Mouse (Mus musculus) stomach, embryonic 14.5 days (tissue): Measurements from ENCODE around the gene Mttp. TPM values are rescaled to one million over a fixed set of nuclear protein-coding genes. Genes with fewer than 3 reads are reported as not detected.

Experiments
- ATAC-seq: fragments of 200-750 bp; cut with Nextera tagmentation; 2 replicates; pipeline ENCODE4 v1.8.0; 2017; ENCODE audit warnings: low read depth, moderate TSS enrichment; ENCODE audit not compliant: insufficient number of reproducible peaks, insufficient read depth, low FRiP score
- H3K27ac ChIP-seq: fragments of 300-500 bp; sonication (generic); 2 replicates; pipeline ENCODE4 v1.5.1; 2014; ENCODE audit warnings: mild to moderate bottlenecking, low read length, moderate library complexity, mixed read lengths
- H3K27me3 ChIP-seq: fragments of 300-500 bp; sonication (generic); 2 replicates; pipeline ENCODE4 v1.6.1; 2014; ENCODE audit warnings: low read length, control low read depth, mixed read lengths; ENCODE audit not compliant: control insufficient read depth, insufficient read depth
- H3K36me3 ChIP-seq: fragments of 300-500 bp; sonication (generic); 2 replicates; pipeline ENCODE4 v1.6.1; 2014; ENCODE audit warnings: mild to moderate bottlenecking, control low read depth, low read length, moderate library complexity, mixed read lengths; ENCODE audit not compliant: control insufficient read depth, insufficient read depth
- H3K4me1 ChIP-seq: fragments of 300-500 bp; sonication (generic); 2 replicates; pipeline ENCODE4 v1.6.1; 2014; ENCODE audit warnings: low read length, control low read depth, mixed read lengths; ENCODE audit not compliant: control insufficient read depth, insufficient read depth
- H3K4me2 ChIP-seq: fragments of 300-500 bp; sonication (generic); replicated peaks from 2 replicates; pipeline ENCODE4 v1.6.1; 2014; ENCODE audit warnings: low read depth, low read length, control low read depth
- H3K4me3 ChIP-seq: fragments of 300-500 bp; sonication (generic); 2 replicates; pipeline ENCODE4 v1.5.1; 2014; ENCODE audit warnings: low read depth, low read length, control low read depth
- H3K9ac ChIP-seq: fragments of 300-500 bp; sonication (generic); replicated peaks from 2 replicates; pipeline ENCODE4 v1.6.1; 2014; ENCODE audit warnings: low read depth, mild to moderate bottlenecking, control low read depth, low read length, moderate library complexity, mixed read lengths
- H3K9me3 ChIP-seq: fragments of 300-500 bp; sonication (generic); 2 replicates; pipeline ENCODE4 v1.6.1; 2016; ENCODE audit warnings: low read depth, low read length, control low read depth; ENCODE audit not compliant: control insufficient read depth
- WGBS: fragments of 180-500 bp; shearing (Covaris S2); extraction: QIAGEN DNeasy Blood & Tissue Kit; methylation state at CpG from one replicate; pipeline ENCODE4 v1.1.7; 2014; 5-methylcytosine and 5-hydroxymethylcytosine counted together
- polyA plus RNA-seq: library from polyadenylated mRNA; unstranded; fragments of >200 nt; fragmentation: Nextera tagmentation; extraction: Ambion mirVana; gene quantifications from 2 replicates; pipeline ENCODE4 v1.2.1, GENCODE M21; 2014

Gene Mttp
- polyA plus RNA-seq, 1 experiment from 2014 or later = 8.8 TPM

- Histone ChIP-seq H3K9ac (no peak overlapping the region), H3K4me1 (no peaks in the 10 kb centered on the region), H3K27me3 (no peaks in the 10 kb centered on the region), H3K9me3 (no peaks in the 10 kb centered on the region), H3K27ac (no peak overlapping the region), H3K4me2 (no peak overlapping the region), H3K4me3 (no peak overlapping the region), H3K36me3 (no peaks in the 10 kb centered on the region)
- WGBS = 87% methylated on average over 19 of the region's 19 CpGs
- ATAC-seq = peak; percentile 37; the same call in 1 of the 2 replicates
Measured at GRCm38 (mm10) chr3:138110910-138111782, 33.6 kb downstream of the Mttp start.

GRCm38 (mm10) chr3:138106887-138107286 is 37.9 kb downstream of the Mttp start:
- no peaks in the 10 kb centered on the region for H3K27me3 ChIP-seq
- H3K9me3 ChIP-seq = no peaks in the 10 kb centered on the region
- H3K27ac ChIP-seq = no peak overlapping the region
- ATAC-seq = no peak
- H3K4me2 ChIP-seq = no peak overlapping the region
- H3K4me3 ChIP-seq = no peak overlapping the region
- H3K4me1 ChIP-seq = no peaks in the 10 kb centered on the region
- WGBS = 93% methylated on average over 10 of the region's 10 CpGs
- H3K36me3 ChIP-seq = no peaks in the 10 kb centered on the region
- no peak overlapping the region for H3K9ac ChIP-seq

- Histone ChIP-seq H3K4me3 (no peak overlapping the region), H3K4me2 (no peak overlapping the region), H3K36me3 (no peaks in the 10 kb centered on the region), H3K27me3 (no peaks in the 10 kb centered on the region), H3K9me3 (no peaks in the 10 kb centered on the region), H3K4me1 (no peaks in the 10 kb centered on the region), H3K9ac (no peak overlapping the region), H3K27ac (no peak overlapping the region)
- WGBS = 72% methylated on average over 5 of the region's 5 CpGs
- no peak for ATAC-seq
Measured at GRCm38 (mm10) chr3:138105056-138105455, 39.7 kb downstream of the Mttp start.

GRCm38 (mm10) chr3:138103690-138104089 is 41.1 kb downstream of the Mttp start:
- ATAC-seq = no peak
- H3K4me2 ChIP-seq = no peak overlapping the region
- 90% methylated on average over 4 of the region's 4 CpGs for WGBS
- no peaks in the 10 kb centered on the region for H3K4me1 ChIP-seq
- no peaks in the 10 kb centered on the region for H3K27me3 ChIP-seq
- H3K4me3 ChIP-seq = no peak overlapping the region
- no peaks in the 10 kb centered on the region for H3K9me3 ChIP-seq
- H3K27ac ChIP-seq = no peak overlapping the region
- no peaks in the 10 kb centered on the region for H3K36me3 ChIP-seq
- H3K9ac ChIP-seq = no peak overlapping the region

GRCm38 (mm10) chr3:138101936-138102335 is 42.8 kb downstream of the Mttp start:
- ATAC-seq = no peak
- H3K36me3 ChIP-seq = no peaks in the 10 kb centered on the region
- H3K27me3 ChIP-seq = no peaks in the 10 kb centered on the region
- H3K4me3 ChIP-seq = no peak overlapping the region
- H3K9ac ChIP-seq = no peak overlapping the region
- no peak overlapping the region for H3K4me2 ChIP-seq
- H3K9me3 ChIP-seq = no peaks in the 10 kb centered on the region
- 85% methylated on average over 4 of the region's 4 CpGs for WGBS
- no peak overlapping the region for H3K27ac ChIP-seq
- no peaks in the 10 kb centered on the region for H3K4me1 ChIP-seq

- Histone ChIP-seq H3K9ac (no peak overlapping the region), H3K9me3 (no peaks in the 10 kb centered on the region), H3K36me3 (no peaks in the 10 kb centered on the region), H3K4me2 (no peak overlapping the region), H3K27ac (no peak overlapping the region), H3K4me3 (no peak overlapping the region), H3K4me1 (no peaks in the 10 kb centered on the region), H3K27me3 (no peaks in the 10 kb centered on the region)
- 0 out of 2 replicates have a peak, but pooled peaks have one; percentile 23 for ATAC-seq
- 57% methylated on average over 1 of the region's 1 CpGs for WGBS
Measured at GRCm38 (mm10) chr3:138097718-138098117, 47.0 kb downstream of the Mttp start.

GRCm38 (mm10) chr3:138096263-138097028 is 48.3 kb downstream of the Mttp start:
- no peak overlapping the region for H3K4me2 ChIP-seq
- H3K9me3 ChIP-seq = no peaks in the 10 kb centered on the region
- H3K4me3 ChIP-seq = no peak overlapping the region
- 79% methylated on average over 19 of the region's 19 CpGs for WGBS
- H3K27me3 ChIP-seq = no peaks in the 10 kb centered on the region
- H3K36me3 ChIP-seq = no peaks in the 10 kb centered on the region
- no peak overlapping the region for H3K9ac ChIP-seq
- H3K4me1 ChIP-seq = no peaks in the 10 kb centered on the region
- no peak overlapping the region for H3K27ac ChIP-seq
- ATAC-seq = no peak

GRCm38 (mm10) chr3:138095718-138096117 is 49.0 kb downstream of the Mttp start:
- no peaks in the 10 kb centered on the region for H3K4me1 ChIP-seq
- 74% methylated on average over 10 of the region's 10 CpGs for WGBS
- H3K36me3 ChIP-seq = no peaks in the 10 kb centered on the region
- H3K4me3 ChIP-seq = no peak overlapping the region
- no peaks in the 10 kb centered on the region for H3K9me3 ChIP-seq
- no peak overlapping the region for H3K27ac ChIP-seq
- no peak for ATAC-seq
- no peak overlapping the region for H3K4me2 ChIP-seq
- H3K9ac ChIP-seq = no peak overlapping the region
- H3K27me3 ChIP-seq = no peaks in the 10 kb centered on the region
